Mouse (Mus musculus) lung, embryonic 15.5 days (tissue): ENCODE results near the gene Ubxn6. TPM values are rescaled to one million over a fixed set of nuclear protein-coding genes. Genes with fewer than 3 reads are reported as not detected.

ENCODE experiments used
- ATAC-seq: fragments of 200-750 bp; cut with Nextera tagmentation; 2 replicates; pipeline ENCODE4 v1.8.0; 2017; ENCODE audit warnings: moderate number of reproducible peaks, borderline replicate concordance; ENCODE audit not compliant: low FRiP score, low TSS enrichment; ENCODE audit errors: extremely low read depth
- H3K27ac ChIP-seq: fragments of 300-500 bp; sonication (generic); 2 replicates; pipeline ENCODE4 v1.5.1; 2015; ENCODE audit warnings: moderate library complexity, mild to moderate bottlenecking, inconsistent platforms
- H3K27me3 ChIP-seq: fragments of 300-500 bp; sonication (generic); 2 replicates; pipeline ENCODE4 v1.6.1; 2015; ENCODE audit warnings: inconsistent platforms
- H3K36me3 ChIP-seq: fragments of 300-500 bp; sonication (generic); 2 replicates; pipeline ENCODE4 v1.6.1; 2015; ENCODE audit warnings: inconsistent platforms
- H3K4me1 ChIP-seq: fragments of 300-500 bp; sonication (generic); 2 replicates; pipeline ENCODE4 v1.6.1; 2015; ENCODE audit warnings: inconsistent platforms
- H3K4me2 ChIP-seq: fragments of 300-500 bp; sonication (generic); 2 replicates; pipeline ENCODE4 v1.6.1; 2015; ENCODE audit warnings: inconsistent platforms, mild to moderate bottlenecking, moderate library complexity
- H3K4me3 ChIP-seq: fragments of 300-500 bp; sonication (generic); 2 replicates; pipeline ENCODE4 v1.5.1; 2015; ENCODE audit warnings: mild to moderate bottlenecking, inconsistent platforms
- H3K9ac ChIP-seq: fragments of 300-500 bp; sonication (generic); 2 replicates; pipeline ENCODE4 v1.6.1; 2015; ENCODE audit warnings: inconsistent platforms
- H3K9me3 ChIP-seq: fragments of 300-500 bp; sonication (generic); 2 replicates; pipeline ENCODE4 v1.6.1; 2016; ENCODE audit warnings: inconsistent platforms
- WGBS: fragments of 180-500 bp; shearing (Covaris S2); methylation state at CpG from one replicate; pipeline ENCODE4 v1.1.7; 2015; 5-methylcytosine and 5-hydroxymethylcytosine counted together
- polyA plus RNA-seq: library from polyadenylated mRNA; unstranded; fragments of >200 nt; fragmentation: Nextera tagmentation; extraction: Ambion mirVana; gene quantifications from 2 replicates; pipeline ENCODE4 v1.2.1, GENCODE M21; 2015

Gene Ubxn6
- polyA plus RNA-seq, result 37.5 and 41.3 TPM in 2 replicates

DNA sequence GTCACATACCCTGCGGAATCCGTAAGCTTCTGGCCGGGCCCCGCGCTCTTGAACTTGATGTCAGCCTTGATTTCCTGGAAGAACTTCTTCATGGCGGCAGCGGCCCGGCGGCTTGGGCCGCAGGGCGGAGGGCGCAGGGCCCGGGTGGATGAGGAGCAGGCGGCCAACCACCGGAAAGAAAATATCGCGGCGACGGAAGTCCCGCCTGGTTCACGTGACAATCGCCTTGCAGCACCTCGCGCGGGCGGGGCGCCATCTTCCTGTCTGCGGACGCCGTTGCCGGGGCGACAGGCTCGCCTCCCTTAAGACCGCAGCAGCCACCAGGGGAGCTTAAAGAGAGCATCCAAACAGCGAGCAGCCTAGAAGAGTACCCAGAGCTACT, at the start of gene Ubxn6:
TSS of gene Ubxn6 (minus strand) at position 202 of the 382 bp plus-strand sequence.
- WGBS, result 1% methylated on average over 35 of the region's 35 CpGs
- Histone ChIP-seq H3K4me1 (peaks cover 16% of the 10 kb centered on the region), H3K36me3 (peaks cover 32% of the 10 kb centered on the region), H3K4me2 (peak within 1 kb of the TSS; percentile 74), H3K27me3 (no peaks in the 10 kb centered on the region), H3K4me3 (peak within 1 kb of the TSS; percentile 82), H3K9ac (peak within 1 kb of the TSS; percentile 70), H3K9me3 (no peaks in the 10 kb centered on the region), H3K27ac (peak within 1 kb of the TSS; percentile 98)
- ATAC-seq, result peak; percentile 44

DNA sequence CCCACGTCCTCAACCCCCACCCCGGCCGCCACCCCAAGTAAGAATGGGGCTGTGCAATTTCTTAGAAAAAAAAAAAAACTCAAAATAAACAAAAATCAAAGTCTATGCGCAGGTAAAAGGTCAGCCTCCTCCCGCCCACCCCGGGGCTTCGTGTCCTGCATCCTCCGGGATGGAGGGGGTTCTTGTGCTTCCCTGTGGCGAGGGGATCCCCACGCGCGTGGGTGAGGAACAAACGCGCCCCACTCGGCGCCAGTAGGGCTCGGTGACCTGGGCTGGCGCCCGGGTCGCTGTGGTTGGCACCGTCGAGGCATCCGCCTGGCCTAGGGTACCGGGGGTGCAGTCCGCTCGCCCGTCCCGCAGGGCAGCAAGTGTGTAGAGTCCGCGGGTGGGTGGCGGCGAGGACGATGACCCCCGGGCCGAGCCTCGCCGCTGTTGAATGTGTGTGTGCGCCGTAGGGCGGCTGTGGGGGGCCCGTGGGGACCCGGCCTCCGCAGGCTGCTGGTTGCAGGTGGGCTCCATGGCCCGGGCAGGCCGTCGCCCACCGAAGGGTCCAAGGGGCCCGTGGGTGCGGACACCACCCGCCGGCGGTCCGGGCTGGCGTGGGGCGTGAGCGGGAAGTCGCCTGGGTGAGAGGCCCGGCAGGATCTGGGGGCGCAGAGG, 49.0 kb upstream of the Ubxn6 start:
- H3K9ac ChIP-seq, result 0 out of 2 replicates have a peak overlapping the region, but pooled peaks have one; percentile 25
- peak overlapping the region; percentile 38 for H3K4me3 ChIP-seq
- 32% methylated on average over 59 of the region's 59 CpGs for WGBS
- H3K36me3 ChIP-seq, result no peaks in the 10 kb centered on the region
- H3K9me3 ChIP-seq, result peaks cover 8% of the 10 kb centered on the region; the same call in 1 of the 2 replicates
- peaks cover 66% of the 10 kb centered on the region for H3K27me3 ChIP-seq
- peaks cover 19% of the 10 kb centered on the region for H3K4me1 ChIP-seq
- H3K27ac ChIP-seq, result no peak overlapping the region
- 0 out of 2 replicates have a peak, but pooled peaks have one; percentile 5 for ATAC-seq
- H3K4me2 ChIP-seq, result peak overlapping the region; percentile 71

DNA sequence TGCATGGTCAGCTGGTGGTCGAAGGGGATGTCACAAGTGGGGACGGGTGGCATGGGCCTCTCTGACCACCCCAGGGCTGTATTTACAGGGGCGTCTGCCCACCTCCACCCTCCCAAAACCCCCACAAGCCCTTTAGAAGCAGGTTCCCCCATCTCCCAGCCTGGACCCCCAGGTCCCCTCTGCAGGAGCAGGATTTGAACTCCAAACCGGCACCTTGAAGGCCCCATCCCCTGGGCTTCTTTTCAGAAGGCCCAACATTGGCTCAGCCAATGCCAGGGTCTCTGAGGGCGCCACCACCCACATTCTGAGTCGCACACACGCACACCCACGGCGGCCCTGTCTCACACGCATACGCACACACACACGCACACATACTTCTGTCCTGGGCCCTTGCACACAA, 48.3 kb upstream of the Ubxn6 start:
- peaks cover 73% of the 10 kb centered on the region for H3K27me3 ChIP-seq
- ATAC-seq, result no peak

DNA sequence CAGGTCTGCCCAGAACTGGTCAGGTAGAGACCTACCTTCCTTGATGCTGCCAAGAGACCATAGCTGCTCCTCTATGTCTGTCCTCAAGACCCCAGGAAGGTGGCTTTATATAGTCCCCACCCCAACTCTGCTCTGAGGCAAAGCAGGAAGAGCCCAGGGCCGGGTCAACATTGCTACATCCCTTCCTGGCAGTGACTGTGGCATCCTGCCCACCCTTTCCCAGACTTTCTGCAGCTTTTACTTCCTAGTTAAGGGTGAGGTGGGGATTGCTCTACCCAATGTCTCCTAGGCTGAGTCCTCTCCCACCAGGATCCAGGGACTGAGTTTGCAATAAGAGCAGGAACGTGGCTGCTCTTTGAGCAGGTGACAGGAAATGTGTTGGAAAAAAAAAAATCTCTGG, 47.0 kb upstream of the Ubxn6 start, which contains the start of gene Lrg1:
TSS of gene Lrg1 (minus strand) at position 176 of the 400 bp plus-strand sequence.
- no peak within 1 kb of the TSS for H3K9ac ChIP-seq
- H3K36me3 ChIP-seq, result no peaks in the 10 kb centered on the region
- ATAC-seq, result no peak
- no peak within 1 kb of the TSS for H3K27ac ChIP-seq
- H3K4me2 ChIP-seq, result no peak within 1 kb of the TSS
- WGBS, result 35% methylated on average over 2 of the region's 2 CpGs
- peaks cover 25% of the 10 kb centered on the region for H3K4me1 ChIP-seq
- no peak within 1 kb of the TSS for H3K4me3 ChIP-seq
- H3K27me3 ChIP-seq, result peaks cover 82% of the 10 kb centered on the region
- H3K9me3 ChIP-seq, result peaks cover 8% of the 10 kb centered on the region; the same call in 1 of the 2 replicates

More for the DNA sequence above, 48.3 kb upstream of the Ubxn6 start:
- 87% methylated on average over 12 of the region's 12 CpGs for WGBS
- Histone ChIP-seq H3K27ac (no peak overlapping the region), H3K4me2 (no peak overlapping the region), H3K9ac (no peak overlapping the region), H3K4me3 (no peak overlapping the region), H3K36me3 (no peaks in the 10 kb centered on the region), H3K9me3 (peaks cover 8% of the 10 kb centered on the region; the same call in 1 of the 2 replicates), H3K4me1 (peaks cover 19% of the 10 kb centered on the region)

DNA sequence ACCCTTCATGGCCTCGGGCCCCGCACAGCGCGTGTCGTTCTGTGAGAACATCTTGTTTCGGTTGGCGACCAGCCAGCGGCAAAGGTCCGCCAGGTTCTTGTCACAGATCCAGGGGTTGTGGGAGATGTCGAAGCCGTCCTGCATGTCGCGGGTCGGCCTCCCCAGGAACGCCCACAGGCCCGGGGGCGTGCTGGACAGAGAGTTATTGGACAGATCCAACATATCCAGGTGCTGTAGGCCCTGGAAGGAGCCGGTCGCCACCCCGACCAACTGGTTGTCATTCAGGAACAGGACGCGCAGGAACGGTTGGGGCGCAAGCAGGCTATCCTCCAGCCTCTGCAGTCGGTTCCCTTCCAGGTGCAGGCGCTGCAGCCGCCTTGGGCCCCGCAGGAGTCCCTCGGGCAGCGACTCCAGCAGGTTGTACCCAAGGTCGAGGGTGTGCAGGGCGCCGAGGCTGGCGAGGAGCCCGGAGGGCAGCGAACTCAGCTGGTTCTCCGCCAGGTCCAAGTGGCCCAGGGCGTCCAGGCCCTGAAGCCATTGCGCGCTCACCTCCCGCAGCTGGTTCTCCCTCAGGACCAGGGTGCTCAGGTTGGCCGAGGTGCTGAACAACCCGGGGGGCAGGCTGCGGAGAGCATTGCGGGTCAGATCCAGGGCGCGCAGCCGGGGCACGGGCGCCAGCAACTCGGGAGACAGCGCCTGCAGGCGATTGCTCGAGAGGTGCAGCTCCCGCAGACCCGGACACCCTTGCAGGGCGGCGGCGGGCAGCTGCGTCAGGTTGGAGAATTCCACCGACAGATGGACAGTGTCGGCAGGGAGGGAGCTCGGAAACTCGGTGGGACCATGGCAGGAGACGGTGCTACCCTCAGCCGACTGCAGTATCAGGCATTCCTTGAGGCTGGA, 45.4 kb upstream of the Ubxn6 start:
- Histone ChIP-seq H3K27me3 (peaks cover 84% of the 10 kb centered on the region), H3K9ac (no peak overlapping the region), H3K4me3 (0 out of 2 replicates have a peak overlapping the region, but pooled peaks have one; percentile 6), H3K27ac (no peak overlapping the region), H3K9me3 (peaks cover 8% of the 10 kb centered on the region; the same call in 1 of the 2 replicates), H3K4me1 (peaks cover 25% of the 10 kb centered on the region), H3K36me3 (no peaks in the 10 kb centered on the region), H3K4me2 (peak overlapping the region; percentile 18)
- WGBS, result 3% methylated on average over 66 of the region's 66 CpGs
- no peak for ATAC-seq

DNA sequence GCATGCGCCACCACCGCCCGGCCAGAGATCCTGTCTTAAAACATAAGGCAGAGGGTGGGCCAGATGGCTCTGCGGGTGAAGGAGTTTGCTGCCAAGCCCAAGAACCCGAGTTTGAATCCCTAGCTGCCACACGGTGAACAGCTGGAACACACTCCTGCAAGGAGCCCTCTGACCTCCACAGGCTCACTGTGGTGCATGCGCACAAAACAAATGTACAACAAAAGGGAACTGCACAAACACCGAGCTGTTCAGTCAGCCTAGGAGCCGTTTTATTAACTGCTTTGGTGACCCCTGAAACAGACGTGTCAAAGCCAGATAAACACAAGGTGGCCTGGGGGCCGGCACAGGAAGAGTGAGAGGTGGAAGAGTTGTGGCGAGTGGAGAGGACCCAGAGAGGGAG, 44.6 kb upstream of the Ubxn6 start:
- H3K27ac ChIP-seq, result no peak overlapping the region
- peaks cover 21% of the 10 kb centered on the region for H3K4me1 ChIP-seq
- no peaks in the 10 kb centered on the region for H3K36me3 ChIP-seq
- no peak overlapping the region for H3K9ac ChIP-seq
- peak overlapping the region; percentile 18 for H3K4me2 ChIP-seq
- peaks cover 8% of the 10 kb centered on the region; the same call in 1 of the 2 replicates for H3K9me3 ChIP-seq
- H3K4me3 ChIP-seq, result 0 out of 2 replicates have a peak overlapping the region, but pooled peaks have one; percentile 6
- peaks cover 78% of the 10 kb centered on the region for H3K27me3 ChIP-seq
- no peak for ATAC-seq
- WGBS, result 35% methylated on average over 12 of the region's 12 CpGs

DNA sequence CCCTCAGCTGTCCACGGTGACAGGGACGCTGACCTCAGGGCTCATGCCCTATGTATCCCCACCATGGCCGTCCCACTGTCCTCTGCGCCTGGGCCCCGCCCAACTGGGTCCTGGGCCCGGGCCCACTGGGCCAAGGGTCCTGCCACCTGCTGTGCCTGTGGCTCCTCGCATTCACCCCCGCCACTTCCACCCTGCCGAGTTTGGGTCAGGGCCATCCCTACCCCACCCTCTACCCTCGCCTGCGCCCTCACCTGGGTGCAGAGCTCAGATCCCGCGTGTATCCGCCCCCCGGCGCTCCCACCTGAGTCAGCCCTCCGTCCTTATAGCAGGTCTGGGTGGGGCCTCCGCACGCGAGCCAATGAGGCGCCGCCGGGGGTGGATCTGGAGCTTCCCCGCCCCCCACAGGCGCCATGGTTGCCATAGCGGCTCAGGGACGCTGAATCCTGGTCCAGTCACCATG, 42.5 kb upstream of the Ubxn6 start, which contains the start of gene Plin5:
TSS of gene Plin5 (minus strand) at position 346 of the 460 bp plus-strand sequence.
- no peak within 1 kb of the TSS for H3K9ac ChIP-seq
- peak within 1 kb of the TSS; percentile 69 for H3K4me2 ChIP-seq
- H3K27me3 ChIP-seq, result peaks cover 58% of the 10 kb centered on the region
- H3K4me3 ChIP-seq, result peak within 1 kb of the TSS; percentile 34
- H3K4me1 ChIP-seq, result peaks cover 16% of the 10 kb centered on the region
- H3K36me3 ChIP-seq, result no peaks in the 10 kb centered on the region
- H3K9me3 ChIP-seq, result peaks cover 2% of the 10 kb centered on the region; the same call in 1 of the 2 replicates
- no peak within 1 kb of the TSS for H3K27ac ChIP-seq
- peak; percentile 59 for ATAC-seq
- 1% methylated on average over 27 of the region's 27 CpGs for WGBS

DNA sequence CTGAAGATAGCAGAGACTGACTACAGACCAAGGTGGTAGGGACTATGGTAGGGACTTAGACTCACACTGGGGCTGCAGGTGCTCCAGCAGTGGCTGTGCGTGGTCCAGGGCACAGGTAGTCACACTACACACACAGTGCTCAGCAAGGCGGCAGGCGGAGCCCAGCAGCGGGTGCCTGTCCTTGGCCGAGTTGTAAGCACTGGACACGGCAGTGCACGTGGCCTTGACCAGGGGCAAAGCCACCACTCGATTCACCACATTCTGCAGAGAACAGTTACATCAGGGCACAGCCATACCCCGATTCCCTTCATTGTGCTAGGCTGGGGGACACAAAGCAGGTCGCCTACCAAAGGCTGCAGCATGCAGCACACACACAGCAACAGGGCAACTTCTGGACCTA, 41.4 kb upstream of the Ubxn6 start:
- no peak for ATAC-seq

DNA sequence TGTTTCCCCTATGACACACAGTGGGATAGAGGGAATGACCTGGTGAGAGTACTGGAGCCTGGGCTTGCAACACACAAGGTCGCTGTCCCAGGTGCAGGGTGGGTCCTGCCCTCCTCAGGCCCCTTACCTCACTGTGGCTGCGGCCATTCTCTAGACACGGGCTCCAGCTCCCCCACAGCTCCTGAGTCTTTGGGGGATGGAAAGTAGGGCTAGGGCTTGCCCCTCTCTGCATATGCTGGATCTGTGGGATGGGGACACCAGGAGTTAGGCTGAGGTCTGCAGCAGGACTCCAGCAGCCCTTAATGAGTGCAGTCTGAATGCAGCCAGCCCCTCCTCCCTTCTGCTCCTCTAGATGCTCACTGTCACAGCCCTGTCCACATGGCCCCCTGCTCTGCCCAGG, 37.9 kb upstream of the Ubxn6 start:
- Histone ChIP-seq H3K4me3 (no peak overlapping the region), H3K9me3 (no peaks in the 10 kb centered on the region), H3K4me2 (no peak overlapping the region), H3K9ac (no peak overlapping the region), H3K36me3 (no peaks in the 10 kb centered on the region), H3K27me3 (peaks cover 15% of the 10 kb centered on the region), H3K27ac (no peak overlapping the region), H3K4me1 (peaks cover 5% of the 10 kb centered on the region; the same call in 1 of the 2 replicates)
- WGBS, result 80% methylated on average over 3 of the region's 3 CpGs
- ATAC-seq, result no peak

More for the DNA sequence above, 41.4 kb upstream of the Ubxn6 start:
- Histone ChIP-seq H3K27me3 (peaks cover 47% of the 10 kb centered on the region), H3K4me3 (no peak overlapping the region), H3K4me2 (no peak overlapping the region), H3K9me3 (no peaks in the 10 kb centered on the region), H3K9ac (no peak overlapping the region), H3K27ac (no peak overlapping the region), H3K4me1 (peaks cover 16% of the 10 kb centered on the region), H3K36me3 (no peaks in the 10 kb centered on the region)
- WGBS, result 76% methylated on average over 10 of the region's 10 CpGs

DNA sequence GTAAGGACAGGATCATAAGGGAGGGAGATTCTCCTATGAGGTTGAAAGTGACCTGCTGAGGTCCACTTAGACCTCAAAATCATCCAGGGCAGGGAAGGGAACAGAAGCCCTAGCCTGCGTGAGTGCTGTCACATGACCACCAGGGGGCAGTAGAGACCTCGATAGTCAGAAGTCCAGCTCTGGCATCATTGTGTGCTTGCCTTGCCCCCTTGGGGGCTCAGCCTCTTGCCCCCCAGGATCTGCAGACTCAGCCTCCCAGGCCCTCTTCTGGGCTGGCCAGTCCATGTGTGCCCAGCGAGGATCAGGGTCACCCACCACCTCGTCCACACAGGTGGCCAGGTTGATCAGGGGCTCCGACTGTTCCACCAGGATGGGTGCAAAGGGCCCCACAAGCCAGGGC, 37.0 kb upstream of the Ubxn6 start:
- 47% methylated on average over 5 of the region's 5 CpGs for WGBS
- H3K9ac ChIP-seq, result no peak overlapping the region
- peaks cover 7% of the 10 kb centered on the region for H3K27me3 ChIP-seq
- H3K27ac ChIP-seq, result no peak overlapping the region
- no peaks in the 10 kb centered on the region for H3K9me3 ChIP-seq
- no peak overlapping the region for H3K4me2 ChIP-seq
- no peaks in the 10 kb centered on the region for H3K36me3 ChIP-seq
- H3K4me1 ChIP-seq, result no peaks in the 10 kb centered on the region
- H3K4me3 ChIP-seq, result no peak overlapping the region
- no peak for ATAC-seq

DNA sequence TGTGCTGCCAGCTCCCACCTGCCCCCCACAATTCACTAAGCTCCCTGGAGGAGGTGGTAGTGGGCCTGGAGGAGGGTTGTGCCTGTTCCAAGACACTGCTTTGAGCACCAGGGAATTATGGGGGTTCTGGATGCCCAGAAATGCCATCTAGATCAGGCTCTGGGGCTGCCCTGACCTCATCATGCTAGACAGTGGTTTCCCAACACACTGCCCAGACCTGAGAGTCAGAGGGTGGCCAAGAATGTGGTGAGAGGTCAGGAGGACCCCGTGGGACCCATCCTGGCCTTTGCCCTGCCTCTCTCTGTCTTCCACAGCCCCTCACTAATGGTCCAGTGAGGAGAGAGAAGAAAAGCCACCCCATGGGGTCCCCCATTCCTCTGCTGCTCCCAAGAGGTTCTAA, 36.2 kb upstream of the Ubxn6 start:
- Histone ChIP-seq H3K36me3 (no peaks in the 10 kb centered on the region), H3K27ac (no peak overlapping the region), H3K4me2 (no peak overlapping the region), H3K9ac (no peak overlapping the region), H3K9me3 (no peaks in the 10 kb centered on the region), H3K4me1 (no peaks in the 10 kb centered on the region), H3K4me3 (no peak overlapping the region), H3K27me3 (0 out of 2 replicates have a peak, but pooled peaks cover 4% of the 10 kb centered on the region)
- 54% methylated on average over 1 of the region's 1 CpGs for WGBS
- ATAC-seq, result no peak
